Mouse (Mus musculus): Measurements from ENCODE around the gene Lrch4. TPM values are rescaled to one million over a fixed set of nuclear protein-coding genes. Genes with fewer than 3 reads are reported as not detected.
A peak's percentile ranks its signal among the peaks of the same experiment; 100 is the strongest.

Gene Lrch4
- polyA plus RNA-seq, 1 experiment from 2014 or later = 22.7 TPM

- peak overlapping the region; percentile 72 for H3K4me2 ChIP-seq (ENCODE audit: low read length)
- peaks cover 27% of the 10 kb centered on the region for H3K36me3 ChIP-seq (ENCODE audit: control insufficient read depth, insufficient read depth, low read length)
- no peak overlapping the region for H3K9ac ChIP-seq (ENCODE audit: low read length)
- no peak for ATAC-seq (ENCODE audit: insufficient number of reproducible peaks, insufficient read depth, low FRiP score, low read depth)
- WGBS = 38% methylated on average over 19 of the region's 19 CpGs
- H3K4me1 ChIP-seq (ENCODE audit: control insufficient read depth in 2 of 2, insufficient read depth in 2 of 2, low read length in 2 of 2) = peaks cover 2 to 19% of the 10 kb centered on the region in 2 experiments; a peak in 3 of 4 replicates
- peaks cover 28% of the 10 kb centered on the region for H3K27me3 ChIP-seq (ENCODE audit: control insufficient read depth, insufficient read depth, low read length)
- no peak overlapping the region for H3K4me3 ChIP-seq (ENCODE audit: control insufficient read depth in 1 of 2, insufficient read depth in 1 of 2, low read depth in 1 of 2, low read length in 2 of 2)
- H3K9me3 ChIP-seq (ENCODE audit: control insufficient read depth, low read length) = no peaks in the 10 kb centered on the region
- H3K27ac ChIP-seq (replicated peaks in 1 of 2; ENCODE audit: control insufficient read depth in 1 of 2, insufficient read depth in 1 of 2, low read depth in 2 of 2, low read length in 2 of 2) = no peak overlapping the region
These were observed 15.6 kb downstream of the Lrch4 start for GRCm38 (mm10) chr5:137644484-137644883.

GRCm38 (mm10) chr5:137645091-137645651 lies 16.2 kb downstream of the Lrch4 start:
- Histone ChIP-seq H3K27me3 (ENCODE audit: control insufficient read depth, insufficient read depth, low read length) (peaks cover 28% of the 10 kb centered on the region), H3K27ac (replicated peaks in 1 of 2; ENCODE audit: control insufficient read depth in 1 of 2, insufficient read depth in 1 of 2, low read depth in 2 of 2, low read length in 2 of 2) (no peak overlapping the region), H3K9me3 (ENCODE audit: control insufficient read depth, low read length) (no peaks in the 10 kb centered on the region), H3K36me3 (ENCODE audit: control insufficient read depth, insufficient read depth, low read length) (peaks cover 20% of the 10 kb centered on the region), H3K9ac (ENCODE audit: low read length) (peak overlapping the region; percentile 55), H3K4me1 (ENCODE audit: control insufficient read depth in 2 of 2, insufficient read depth in 2 of 2, low read length in 2 of 2) (peaks cover 6 to 26% of the 10 kb centered on the region in 2 experiments; a peak in 3 of 4 replicates), H3K4me2 (ENCODE audit: low read length) (peak overlapping the region; percentile 72), H3K4me3 (ENCODE audit: control insufficient read depth in 1 of 2, insufficient read depth in 1 of 2, low read depth in 1 of 2, low read length in 2 of 2) (peak overlapping the region; percentile 40 to 42)
- ATAC-seq (ENCODE audit: insufficient number of reproducible peaks, insufficient read depth, low FRiP score, low read depth) = no peak
- 3% methylated on average over 44 of the region's 44 CpGs for WGBS

- H3K4me3 ChIP-seq (ENCODE audit: control insufficient read depth in 1 of 2, insufficient read depth in 1 of 2, low read depth in 1 of 2, low read length in 2 of 2) = peak within 1 kb of the TSS; percentile 40 to 42
- H3K4me1 ChIP-seq (ENCODE audit: control insufficient read depth in 2 of 2, insufficient read depth in 2 of 2, low read length in 2 of 2) = peaks cover 7 to 27% of the 10 kb centered on the region in 2 experiments; a peak in 3 of 4 replicates
- H3K9ac ChIP-seq (ENCODE audit: low read length) = peak within 1 kb of the TSS; percentile 55
- H3K4me2 ChIP-seq (ENCODE audit: low read length) = peak within 1 kb of the TSS; percentile 72
- 16% methylated on average over 11 of the region's 11 CpGs for WGBS
- no peaks in the 10 kb centered on the region for H3K9me3 ChIP-seq (ENCODE audit: control insufficient read depth, low read length)
- H3K27me3 ChIP-seq (ENCODE audit: control insufficient read depth, insufficient read depth, low read length) = peaks cover 28% of the 10 kb centered on the region
- ATAC-seq (ENCODE audit: insufficient number of reproducible peaks, insufficient read depth, low FRiP score, low read depth) = no peak
- no peak within 1 kb of the TSS for H3K27ac ChIP-seq (replicated peaks in 1 of 2; ENCODE audit: control insufficient read depth in 1 of 2, insufficient read depth in 1 of 2, low read depth in 2 of 2, low read length in 2 of 2)
- peaks cover 15% of the 10 kb centered on the region for H3K36me3 ChIP-seq (ENCODE audit: control insufficient read depth, insufficient read depth, low read length)
These were observed 16.8 kb downstream of the Lrch4 start, which contains the start of gene Irs3 for GRCm38 (mm10) chr5:137645652-137646091. Gene Irs3, minus strand, starts transcription at chr5:137645714.

- no peak overlapping the region for H3K9ac ChIP-seq (ENCODE audit: low read length)
- 47% methylated on average over 9 of the region's 9 CpGs for WGBS
These were observed 19.1 kb downstream of the Lrch4 start for GRCm38 (mm10) chr5:137647827-137648601.

GRCm38 (mm10) chr5:137649251-137649650 lies 20.3 kb downstream of the Lrch4 start:
- H3K36me3 ChIP-seq (ENCODE audit: control insufficient read depth, insufficient read depth, low read length) = peaks cover 21% of the 10 kb centered on the region
- peaks cover 7 to 27% of the 10 kb centered on the region in 2 experiments; a peak in 3 of 4 replicates for H3K4me1 ChIP-seq (ENCODE audit: control insufficient read depth in 2 of 2, insufficient read depth in 2 of 2, low read length in 2 of 2)
- H3K9ac ChIP-seq (ENCODE audit: low read length) = no peak overlapping the region
- no peak overlapping the region for H3K4me3 ChIP-seq (ENCODE audit: control insufficient read depth in 1 of 2, insufficient read depth in 1 of 2, low read depth in 1 of 2, low read length in 2 of 2)
- no peak for ATAC-seq (ENCODE audit: insufficient number of reproducible peaks, insufficient read depth, low FRiP score, low read depth)
- no peak overlapping the region for H3K4me2 ChIP-seq (ENCODE audit: low read length)
- H3K27me3 ChIP-seq (ENCODE audit: control insufficient read depth, insufficient read depth, low read length) = peaks cover 20% of the 10 kb centered on the region
- H3K9me3 ChIP-seq (ENCODE audit: control insufficient read depth, low read length) = no peaks in the 10 kb centered on the region
- WGBS = 45% methylated on average over 4 of the region's 4 CpGs
- H3K27ac ChIP-seq (replicated peaks in 1 of 2; ENCODE audit: control insufficient read depth in 1 of 2, insufficient read depth in 1 of 2, low read depth in 2 of 2, low read length in 2 of 2) = no peak overlapping the region

More at GRCm38 (mm10) chr5:137647827-137648601, 19.1 kb downstream of the Lrch4 start:
- no peaks in the 10 kb centered on the region for H3K9me3 ChIP-seq (ENCODE audit: control insufficient read depth, low read length)
- peaks cover 10% of the 10 kb centered on the region for H3K36me3 ChIP-seq (ENCODE audit: control insufficient read depth, insufficient read depth, low read length)
- H3K27me3 ChIP-seq (ENCODE audit: control insufficient read depth, insufficient read depth, low read length) = peaks cover 28% of the 10 kb centered on the region
- H3K27ac ChIP-seq (replicated peaks in 1 of 2; ENCODE audit: control insufficient read depth in 1 of 2, insufficient read depth in 1 of 2, low read depth in 2 of 2, low read length in 2 of 2) = no peak overlapping the region
- no peak overlapping the region for H3K4me3 ChIP-seq (ENCODE audit: control insufficient read depth in 1 of 2, insufficient read depth in 1 of 2, low read depth in 1 of 2, low read length in 2 of 2)
- ATAC-seq (ENCODE audit: insufficient number of reproducible peaks, insufficient read depth, low FRiP score, low read depth) = no peak
- no peak overlapping the region for H3K4me2 ChIP-seq (ENCODE audit: low read length)
- H3K4me1 ChIP-seq (ENCODE audit: control insufficient read depth in 2 of 2, insufficient read depth in 2 of 2, low read length in 2 of 2) = peaks cover 7 to 27% of the 10 kb centered on the region in 2 experiments; a peak in 3 of 4 replicates

- WGBS = 13% methylated on average over 18 of the region's 18 CpGs
- no peak for ATAC-seq (ENCODE audit: insufficient number of reproducible peaks, insufficient read depth, low FRiP score, low read depth)
These were observed 21.0 kb downstream of the Lrch4 start for GRCm38 (mm10) chr5:137649669-137650571.

GRCm38 (mm10) chr5:137652474-137652873 lies 23.6 kb downstream of the Lrch4 start:
- Histone ChIP-seq H3K4me2 (ENCODE audit: low read length) (no peak overlapping the region), H3K4me3 (ENCODE audit: control insufficient read depth in 1 of 2, insufficient read depth in 1 of 2, low read depth in 1 of 2, low read length in 2 of 2) (no peak overlapping the region), H3K9ac (ENCODE audit: low read length) (no peak overlapping the region), H3K27me3 (ENCODE audit: control insufficient read depth, insufficient read depth, low read length) (no peaks in the 10 kb centered on the region), H3K4me1 (ENCODE audit: control insufficient read depth in 2 of 2, insufficient read depth in 2 of 2, low read length in 2 of 2) (peaks cover 9 to 22% of the 10 kb centered on the region in 2 experiments), H3K27ac (replicated peaks in 1 of 2; ENCODE audit: control insufficient read depth in 1 of 2, insufficient read depth in 1 of 2, low read depth in 2 of 2, low read length in 2 of 2) (no peak overlapping the region), H3K36me3 (ENCODE audit: control insufficient read depth, insufficient read depth, low read length) (peaks cover 32% of the 10 kb centered on the region), H3K9me3 (ENCODE audit: control insufficient read depth, low read length) (no peaks in the 10 kb centered on the region)
- no peak for ATAC-seq (ENCODE audit: insufficient number of reproducible peaks, insufficient read depth, low FRiP score, low read depth)
- WGBS = 18% methylated on average over 3 of the region's 3 CpGs

More at GRCm38 (mm10) chr5:137649669-137650571, 21.0 kb downstream of the Lrch4 start:
- Histone ChIP-seq H3K4me2 (ENCODE audit: low read length) (peak overlapping the region; percentile 31), H3K27ac (replicated peaks in 1 of 2; ENCODE audit: control insufficient read depth in 1 of 2, insufficient read depth in 1 of 2, low read depth in 2 of 2, low read length in 2 of 2) (peak overlapping the region in 1 of 2 experiments; percentile 4; a peak in 1 of 4 replicates), H3K36me3 (ENCODE audit: control insufficient read depth, insufficient read depth, low read length) (peaks cover 24% of the 10 kb centered on the region), H3K9ac (ENCODE audit: low read length) (no peak overlapping the region), H3K27me3 (ENCODE audit: control insufficient read depth, insufficient read depth, low read length) (peaks cover 16% of the 10 kb centered on the region), H3K4me1 (ENCODE audit: control insufficient read depth in 2 of 2, insufficient read depth in 2 of 2, low read length in 2 of 2) (peaks cover 7 to 25% of the 10 kb centered on the region in 2 experiments; a peak in 3 of 4 replicates), H3K4me3 (ENCODE audit: control insufficient read depth in 1 of 2, insufficient read depth in 1 of 2, low read depth in 1 of 2, low read length in 2 of 2) (no peak overlapping the region), H3K9me3 (ENCODE audit: control insufficient read depth, low read length) (no peaks in the 10 kb centered on the region)
